Mouse (Mus musculus) limb, embryonic 14.5 days (tissue): ENCODE measurements around the gene Stk40. TPM values are rescaled to one million over a fixed set of nuclear protein-coding genes. Genes with fewer than 3 reads are reported as not detected.
"Not testable (repeated sequence)": the region's sequence is repeated elsewhere in the genome, so short reads cannot be mapped to it uniquely, and the experiment has no call there.

Experiments used
- ATAC-seq: fragments of 200-750 bp; cut with Nextera tagmentation; 2 replicates; pipeline ENCODE4 v1.8.0; 2017; ENCODE audit warnings: low read depth, moderate number of reproducible peaks, moderate TSS enrichment; ENCODE audit not compliant: low FRiP score
- DNase-seq: peaks from one replicate; pipeline ENCODE4 v3.0.0-alpha.2; 2015; ENCODE audit warnings: low spot score
- H3K27ac ChIP-seq: fragments of 300-500 bp; sonication (generic); replicated peaks from 2 replicates; pipeline ENCODE4 v1.5.1; 2014; ENCODE audit warnings: low read depth, mild to moderate bottlenecking, low read length, moderate library complexity, mixed read lengths
- H3K27me3 ChIP-seq: fragments of 300-500 bp; sonication (generic); 2 replicates; pipeline ENCODE4 v1.6.1; 2014; ENCODE audit warnings: low read length, mixed read lengths; ENCODE audit not compliant: control insufficient read depth, insufficient read depth
- H3K36me3 ChIP-seq: fragments of 300-500 bp; sonication (generic); 2 replicates; pipeline ENCODE4 v1.6.1; 2014; ENCODE audit warnings: mild to moderate bottlenecking, low read length, moderate library complexity, mixed read lengths; ENCODE audit not compliant: control insufficient read depth, insufficient read depth
- H3K4me1 ChIP-seq: fragments of 300-500 bp; sonication (generic); 2 replicates; pipeline ENCODE4 v1.6.1; 2014; ENCODE audit warnings: antibody characterized with exemption, low read length, mixed read lengths; ENCODE audit not compliant: control insufficient read depth, insufficient read depth
- H3K4me2 ChIP-seq: fragments of 300-500 bp; sonication (generic); replicated peaks from 2 replicates; pipeline ENCODE4 v1.6.1; 2014; ENCODE audit warnings: low read depth, mild to moderate bottlenecking, low read length, moderate library complexity; ENCODE audit not compliant: severe bottlenecking
- H3K4me3 ChIP-seq: fragments of 300-500 bp; sonication (generic); replicated peaks from 2 replicates; pipeline ENCODE4 v1.5.1; 2014; ENCODE audit warnings: low read length
- H3K9ac ChIP-seq: fragments of 300-500 bp; sonication (generic); 2 replicates; pipeline ENCODE4 v1.6.1; 2014; ENCODE audit warnings: mild to moderate bottlenecking, low read depth, low read length, moderate library complexity; ENCODE audit not compliant: severe bottlenecking
- H3K9me3 ChIP-seq: fragments of 300-500 bp; sonication (generic); 2 replicates; pipeline ENCODE4 v1.6.1; 2016; ENCODE audit warnings: low read length; ENCODE audit not compliant: control insufficient read depth
- POLR2A ChIP-seq: fragments of 200-500 bp; IDR thresholded peaks from 2 replicates; pipeline ENCODE4 v1.8.0; 2012; ENCODE audit warnings: inconsistent platforms, mild to moderate bottlenecking, moderate library complexity, borderline replicate concordance; ENCODE audit not compliant: insufficient read depth, insufficient read length; ENCODE audit errors: extremely low read depth
- WGBS: fragments of 180-500 bp; shearing (Covaris S2); extraction: QIAGEN DNeasy Blood & Tissue Kit; methylation state at CpG from one replicate; pipeline ENCODE4 v1.1.7; 2014; 5-methylcytosine and 5-hydroxymethylcytosine counted together
- polyA plus RNA-seq, 2 experiments: library from polyadenylated mRNA; depleted of rRNA in 1 of 2; stranded (reverse) in 1 of 2; unstranded in 1 of 2; fragments of >200 nt; fragmentation: Nextera tagmentation in 1 of 2; extraction: Ambion mirVana in 1 of 2; gene quantifications; 2 replicates each; pipeline versions ENCODE4 v1.2.1 to v1.2.3; 2012 to 2014

Stk40 gene
- polyA plus RNA-seq, 2 experiments, result 21.3 to 27.9 TPM

DNA sequence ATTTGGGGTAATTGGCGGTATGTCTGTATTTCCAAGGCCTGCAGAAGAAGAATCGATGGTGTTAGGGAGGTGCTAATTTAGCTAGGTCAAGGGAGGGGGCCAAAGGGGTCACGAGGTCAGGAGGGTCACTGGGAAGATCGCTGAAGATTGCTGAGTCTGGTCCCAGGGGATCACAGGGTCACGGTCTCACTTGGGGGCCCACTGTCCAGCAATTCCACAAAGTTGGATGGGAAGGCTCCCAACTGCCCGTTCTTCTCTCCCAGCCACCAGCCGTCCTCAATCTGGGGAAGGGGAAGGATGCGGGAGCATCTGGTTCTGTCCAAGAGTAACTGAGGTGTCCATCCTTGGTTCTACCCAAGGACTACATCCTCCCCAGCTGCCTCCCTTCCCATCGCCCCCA, 58.2 kb downstream of the Stk40 start:
- Histone ChIP-seq H3K4me3 (peak overlapping the region; percentile 63), H3K27ac (peak overlapping the region; percentile 82; the same call in 1 of the 2 replicates), H3K4me2 (peak overlapping the region; percentile 99), H3K9me3 (no peaks in the 10 kb centered on the region), H3K36me3 (peaks cover 17% of the 10 kb centered on the region), H3K9ac (peak overlapping the region; percentile 86), H3K27me3 (no peaks in the 10 kb centered on the region), H3K4me1 (peaks cover 7% of the 10 kb centered on the region; the same call in 1 of the 2 replicates)
- ATAC-seq (no peak), DNase-seq (no peak)
- 63% methylated on average over 7 of the region's 9 CpGs for WGBS
- TF ChIP-seq POLR2A, result no peak

DNA sequence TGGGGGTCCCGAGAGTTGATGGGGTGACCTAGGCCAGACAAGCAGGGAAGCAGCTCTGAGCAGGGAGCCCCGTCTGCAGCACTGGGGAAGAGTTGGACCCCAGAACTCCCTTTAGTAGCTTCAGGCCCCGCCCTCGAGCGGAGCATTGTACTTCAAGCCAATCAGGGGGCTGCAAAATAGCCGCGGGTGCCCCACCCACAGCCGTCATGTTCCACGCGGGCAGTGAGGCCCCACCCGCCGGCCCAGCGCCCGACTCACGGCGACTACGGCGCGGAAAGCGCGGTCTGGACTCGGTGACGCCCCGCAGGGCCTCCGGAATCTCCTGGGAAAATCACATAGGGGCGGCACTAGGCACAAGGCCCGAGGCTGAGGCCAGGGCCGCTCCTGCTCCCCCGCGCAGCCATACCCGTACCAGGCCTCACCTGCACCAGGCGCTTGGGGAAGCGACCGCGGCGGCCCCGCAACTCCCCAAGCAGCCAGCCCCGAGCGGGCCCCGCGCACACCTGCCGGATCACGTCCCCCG, 58.8 kb downstream of the Stk40 start:
- Histone ChIP-seq H3K27ac (peak overlapping the region; percentile 82), H3K36me3 (peaks cover 22% of the 10 kb centered on the region), H3K4me3 (peak overlapping the region; percentile 63), H3K9ac (peak overlapping the region; percentile 86), H3K9me3 (no peaks in the 10 kb centered on the region), H3K27me3 (no peaks in the 10 kb centered on the region), H3K4me2 (peak overlapping the region; percentile 99), H3K4me1 (peaks cover 7% of the 10 kb centered on the region; the same call in 1 of the 2 replicates)
- WGBS, result 1% methylated on average over 32 of the region's 44 CpGs
- TF ChIP-seq POLR2A, result peak; percentile 64; the same call in 1 of the 2 replicates
- ATAC-seq (peak; percentile 96), DNase-seq (peak; percentile 93)

DNA sequence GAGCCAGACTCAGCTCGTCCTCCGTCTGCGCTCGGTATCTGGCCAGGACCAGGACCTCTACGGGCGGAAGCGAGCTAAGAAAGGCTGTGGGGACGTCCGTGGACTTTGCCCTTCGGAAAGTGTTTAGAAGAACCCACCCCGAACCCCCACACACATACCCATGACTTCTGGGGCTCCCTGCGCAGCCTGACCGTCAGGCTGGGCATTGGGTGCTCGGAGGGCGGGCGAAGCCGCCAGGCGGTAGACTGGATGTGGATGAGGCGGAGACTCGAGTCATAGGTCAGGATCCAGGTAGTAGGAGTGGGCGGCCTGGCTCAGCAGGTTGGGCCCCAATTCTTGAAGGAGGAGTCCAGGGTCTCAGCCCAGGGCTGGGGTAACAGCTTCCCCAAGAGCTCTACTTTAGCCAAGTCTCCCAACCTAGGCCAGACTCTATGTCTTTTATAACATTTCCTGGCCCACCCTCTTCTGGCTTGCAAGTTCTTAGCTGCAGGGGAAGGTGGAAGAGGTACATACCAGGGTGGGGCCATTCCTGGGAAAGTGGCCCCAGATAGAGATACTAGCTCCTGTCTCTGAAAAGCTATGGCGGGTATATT, 59.4 kb downstream of the Stk40 start, which contains the start of gene Sh3d21:
Gene Sh3d21, minus strand, starts transcription at position 425 of the 593 bp plus-strand sequence.
- H3K9me3 ChIP-seq, result no peaks in the 10 kb centered on the region
- peak within 1 kb of the TSS; percentile 63 for H3K4me3 ChIP-seq
- H3K4me2 ChIP-seq, result peak within 1 kb of the TSS; percentile 99
- no peak for TF ChIP-seq POLR2A
- DNase-seq, result no peak
- H3K27ac ChIP-seq, result peak within 1 kb of the TSS; percentile 82
- H3K36me3 ChIP-seq, result peaks cover 28% of the 10 kb centered on the region
- 6% methylated on average over 22 of the region's 22 CpGs for WGBS
- H3K4me1 ChIP-seq, result peaks cover 7% of the 10 kb centered on the region; the same call in 1 of the 2 replicates
- peak within 1 kb of the TSS; percentile 86 for H3K9ac ChIP-seq
- no peaks in the 10 kb centered on the region for H3K27me3 ChIP-seq
- ATAC-seq, result no peak; the same call in 1 of the 2 replicates

DNA sequence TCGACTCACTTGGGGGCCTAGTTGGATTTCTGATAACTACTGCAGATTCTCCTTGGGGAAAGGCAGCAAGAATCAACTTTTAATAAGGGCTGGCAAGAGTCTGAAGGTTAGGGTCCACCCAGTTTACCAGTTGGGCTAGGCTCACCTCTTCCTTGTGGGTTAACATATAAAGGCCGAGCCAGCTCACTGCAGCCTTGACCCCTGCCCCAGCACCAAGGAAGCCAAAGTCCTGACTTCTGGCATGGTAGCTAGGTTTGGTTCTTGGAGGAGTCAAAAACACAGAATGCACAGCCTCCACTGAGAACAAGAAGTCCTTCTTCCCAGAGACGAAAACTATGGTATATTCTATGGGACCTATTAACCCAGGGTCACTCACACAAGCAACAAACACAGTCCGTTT, 59.9 kb downstream of the Stk40 start:
- H3K4me2 ChIP-seq, result peak overlapping the region; percentile 99
- 0 out of 2 replicates have a peak overlapping the region, but pooled peaks have one; percentile 63 for H3K4me3 ChIP-seq
- H3K9me3 ChIP-seq, result no peaks in the 10 kb centered on the region
- H3K27me3 ChIP-seq, result no peaks in the 10 kb centered on the region
- DNase-seq (no peak), ATAC-seq (no peak)
- H3K9ac ChIP-seq, result no peak overlapping the region
- TF ChIP-seq POLR2A, result no peak
- peaks cover 7% of the 10 kb centered on the region; the same call in 1 of the 2 replicates for H3K4me1 ChIP-seq
- peaks cover 33% of the 10 kb centered on the region for H3K36me3 ChIP-seq
- WGBS, result 63% methylated on average over 4 of the region's 4 CpGs
- no peak overlapping the region for H3K27ac ChIP-seq

DNA sequence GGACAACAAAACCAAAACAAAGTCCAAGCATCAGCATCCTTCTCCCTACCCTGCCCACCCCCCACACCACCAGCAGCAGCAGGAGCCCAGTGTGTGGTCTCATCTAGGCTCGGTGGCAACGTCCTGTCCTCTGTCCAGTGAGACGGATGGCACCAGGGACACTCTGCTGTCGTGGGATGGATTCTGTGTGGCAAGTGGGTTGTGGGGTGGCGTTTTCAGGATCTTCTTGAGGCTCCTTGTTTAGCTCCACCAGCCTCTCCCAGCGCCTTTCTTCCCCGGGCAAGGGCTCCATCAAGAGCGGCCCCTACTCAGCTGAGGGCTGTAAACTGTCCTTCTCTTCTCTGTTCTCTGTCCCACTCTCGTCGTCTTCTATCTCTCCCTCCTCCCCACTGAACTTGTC, 61.3 kb downstream of the Stk40 start:
- not testable (repeated sequence) for H3K4me1 ChIP-seq, H3K9me3 ChIP-seq, H3K27ac ChIP-seq, H3K4me2 ChIP-seq, ATAC-seq, H3K27me3 ChIP-seq, H3K4me3 ChIP-seq, DNase-seq, H3K9ac ChIP-seq
- peaks cover 46% of the 10 kb centered on the region for H3K36me3 ChIP-seq
- 73% methylated on average over 8 of the region's 10 CpGs for WGBS
